Mouse (Mus musculus): ENCODE data around the gene Eml1. TPM values are rescaled to one million over a fixed set of nuclear protein-coding genes. Genes with fewer than 3 reads are reported as not detected.

Eml1 gene
- polyA plus RNA-seq, 1 experiment = not detected

DNA sequence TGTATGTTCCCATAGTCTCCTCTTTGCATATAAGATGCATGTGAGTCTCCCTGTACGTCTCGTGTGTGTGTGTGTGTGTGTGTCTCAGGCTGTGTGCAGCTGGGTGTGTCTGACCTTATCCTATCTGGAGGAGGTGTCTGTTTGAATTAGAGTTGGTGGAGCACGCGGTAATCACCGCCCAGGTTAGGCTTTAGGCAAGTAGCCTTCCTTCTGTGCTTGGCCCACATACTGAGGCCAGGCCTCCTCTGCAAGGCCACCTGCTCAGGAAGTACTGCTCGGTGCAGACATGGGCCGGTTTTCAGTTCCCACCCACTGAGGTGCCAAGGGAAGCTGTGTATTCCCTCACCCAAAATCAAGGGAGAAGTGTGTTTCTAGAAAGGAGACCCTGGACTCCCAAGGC lies 4.9 kb upstream of the Eml1 start:
- no peak overlapping the region for H3K4me3 ChIP-seq (ENCODE audit: insufficient read depth, low read depth, low read length)
- H3K27ac ChIP-seq (ENCODE audit: insufficient read depth, low read depth, low read length) = no peak overlapping the region
- WGBS = 59% methylated on average over 7 of the region's 7 CpGs
- TF ChIP-seq POLR2A (IDR thresholded peaks at IDR 0.05; ENCODE audit: insufficient read depth, low read depth, low read length) (no peak), CTCF (IDR thresholded peaks at IDR 0.05; ENCODE audit: insufficient read depth, low read depth, low read length) (no peak)
- peaks cover 3% of the 10 kb centered on the region for H3K4me1 ChIP-seq (ENCODE audit: control insufficient read depth, insufficient read depth, low read length)

DNA sequence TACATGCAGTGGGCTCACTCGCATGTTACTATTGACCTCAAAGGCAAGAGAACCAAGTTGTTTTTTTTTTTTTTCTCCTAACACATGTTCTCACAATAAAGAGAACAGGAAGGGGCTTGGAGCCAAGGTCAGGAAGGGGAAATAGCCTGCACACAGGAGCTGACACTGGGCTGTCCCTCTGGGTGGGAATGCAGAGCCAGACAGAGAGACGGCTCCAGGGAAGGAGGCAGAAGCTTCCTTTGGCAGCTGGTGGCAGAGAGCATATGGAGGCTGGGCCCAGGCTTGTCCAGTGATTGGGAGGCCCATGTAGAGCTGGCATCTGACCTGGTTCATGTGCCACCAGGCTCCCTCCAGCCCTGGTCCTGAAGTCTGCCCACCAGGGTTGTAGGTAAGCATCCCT lies 2.8 kb upstream of the Eml1 start:
- WGBS = 92% methylated on average over 2 of the region's 2 CpGs
- Histone ChIP-seq H3K4me1 (ENCODE audit: control insufficient read depth, insufficient read depth, low read length) (peaks cover 3% of the 10 kb centered on the region), H3K27ac (ENCODE audit: insufficient read depth, low read depth, low read length) (no peak overlapping the region), H3K4me3 (ENCODE audit: insufficient read depth, low read depth, low read length) (no peak overlapping the region)
- TF ChIP-seq CTCF (IDR thresholded peaks at IDR 0.05; ENCODE audit: insufficient read depth, low read depth, low read length) = no peak

DNA sequence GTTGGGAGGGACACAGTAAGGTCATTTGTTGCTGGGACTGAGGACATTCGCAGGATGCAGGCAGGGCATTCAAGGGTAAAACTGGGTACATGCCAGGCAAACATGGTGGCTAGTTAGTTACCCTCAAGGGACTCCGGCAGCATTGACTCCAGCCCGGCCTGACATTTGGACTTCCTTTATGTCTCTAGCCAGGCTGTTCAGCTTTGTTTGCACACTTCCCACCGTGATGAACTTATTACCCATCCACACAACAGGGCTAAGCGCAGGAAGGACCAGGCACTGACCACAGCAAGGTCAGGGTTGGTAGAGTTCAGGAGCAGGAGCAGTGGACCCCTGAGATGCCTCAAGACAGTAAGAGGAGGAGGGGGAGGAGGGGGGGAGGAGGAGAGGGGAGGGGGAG lies 1.8 kb upstream of the Eml1 start:
- H3K4me1 ChIP-seq (ENCODE audit: control insufficient read depth, insufficient read depth, low read length) = peaks cover 3% of the 10 kb centered on the region
- no peak overlapping the region for H3K4me3 ChIP-seq (ENCODE audit: insufficient read depth, low read depth, low read length)
- TF ChIP-seq CTCF (IDR thresholded peaks at IDR 0.05; ENCODE audit: insufficient read depth, low read depth, low read length) (no peak), POLR2A (IDR thresholded peaks at IDR 0.05; ENCODE audit: insufficient read depth, low read depth, low read length) (no peak)
- 60% methylated on average over 5 of the region's 5 CpGs for WGBS
- H3K27ac ChIP-seq (ENCODE audit: insufficient read depth, low read depth, low read length) = no peak overlapping the region

DNA sequence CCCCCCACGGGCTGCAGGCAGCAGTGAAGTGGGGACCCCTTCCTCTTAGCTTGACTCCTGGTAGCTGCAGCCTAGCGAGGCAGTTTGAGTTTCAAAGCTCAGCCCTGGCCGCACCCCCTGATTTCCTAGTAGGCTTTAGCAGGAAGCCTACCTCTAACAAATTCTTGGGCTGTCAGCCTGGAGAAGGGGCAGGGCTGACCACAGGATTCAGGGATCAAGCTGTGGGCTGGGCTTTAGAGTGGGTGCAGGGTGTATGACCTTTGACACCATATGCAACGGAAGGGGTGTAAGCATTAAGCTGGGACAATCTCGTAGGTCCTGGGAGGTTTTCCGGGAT lies 640 bp downstream of the Eml1 start:
- Histone ChIP-seq H3K4me3 (ENCODE audit: insufficient read depth, low read depth, low read length) (peak overlapping the region; percentile 3; the same call in 1 of the 2 replicates), H3K4me1 (ENCODE audit: control insufficient read depth, insufficient read depth, low read length) (no peaks in the 10 kb centered on the region), H3K27ac (ENCODE audit: insufficient read depth, low read depth, low read length) (no peak overlapping the region)
- no peak for TF ChIP-seq POLR2A (IDR thresholded peaks at IDR 0.05; ENCODE audit: insufficient read depth, low read depth, low read length)
- 86% methylated on average over 6 of the region's 6 CpGs for WGBS

DNA sequence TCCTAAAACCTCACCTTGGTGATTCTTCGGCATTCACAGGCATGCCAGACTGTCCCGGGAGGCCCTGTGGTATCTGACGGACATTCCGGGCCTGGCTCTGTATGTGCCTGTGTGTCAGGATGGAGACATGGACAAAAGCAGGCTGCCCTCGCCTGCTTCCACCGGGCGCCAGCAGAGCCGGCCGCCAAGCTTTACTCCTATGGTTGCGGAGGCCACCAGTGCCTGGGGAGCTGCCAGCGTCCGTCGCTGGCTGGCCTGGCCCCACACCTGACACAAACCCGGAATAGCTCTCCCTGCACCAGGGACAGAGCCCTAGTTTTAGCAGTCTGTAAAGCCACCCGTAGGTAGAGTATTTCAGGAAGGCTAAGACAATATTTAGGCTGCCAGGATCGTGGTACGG lies 1.5 kb downstream of the Eml1 start:
- no peak overlapping the region for H3K4me3 ChIP-seq (ENCODE audit: insufficient read depth, low read depth, low read length)
- H3K27ac ChIP-seq (ENCODE audit: insufficient read depth, low read depth, low read length) = no peak overlapping the region
- no peaks in the 10 kb centered on the region for H3K4me1 ChIP-seq (ENCODE audit: control insufficient read depth, insufficient read depth, low read length)
- TF ChIP-seq CTCF (IDR thresholded peaks at IDR 0.05; ENCODE audit: insufficient read depth, low read depth, low read length) (no peak), POLR2A (IDR thresholded peaks at IDR 0.05; ENCODE audit: insufficient read depth, low read depth, low read length) (no peak)
- WGBS = 73% methylated on average over 17 of the region's 17 CpGs

DNA sequence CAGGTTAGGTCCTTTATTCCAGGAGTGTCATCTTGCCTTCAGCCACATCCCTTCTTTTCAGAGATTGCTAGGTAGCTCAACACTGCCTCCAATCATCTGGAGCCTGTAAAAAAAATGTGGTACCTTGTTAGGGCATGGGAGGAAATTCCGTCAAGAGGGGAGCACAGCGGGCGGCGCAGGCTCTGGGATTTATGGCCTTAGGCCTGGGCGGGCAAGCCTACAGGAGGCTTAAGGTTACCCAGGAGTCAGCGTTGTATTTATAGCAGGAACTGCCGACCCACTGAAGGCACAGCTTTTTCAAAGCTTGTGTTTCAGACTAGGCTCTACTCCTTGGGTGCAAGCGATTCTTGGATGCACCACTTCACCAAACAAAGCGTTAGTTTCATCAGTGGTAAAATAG lies 2.9 kb downstream of the Eml1 start:
- no peak overlapping the region for H3K4me3 ChIP-seq (ENCODE audit: insufficient read depth, low read depth, low read length)
- TF ChIP-seq POLR2A (IDR thresholded peaks at IDR 0.05; ENCODE audit: insufficient read depth, low read depth, low read length) (no peak), CTCF (IDR thresholded peaks at IDR 0.05; ENCODE audit: insufficient read depth, low read depth, low read length) (no peak)
- H3K4me1 ChIP-seq (ENCODE audit: control insufficient read depth, insufficient read depth, low read length) = no peaks in the 10 kb centered on the region
- no peak overlapping the region for H3K27ac ChIP-seq (ENCODE audit: insufficient read depth, low read depth, low read length)
- WGBS = 91% methylated on average over 9 of the region's 9 CpGs

DNA sequence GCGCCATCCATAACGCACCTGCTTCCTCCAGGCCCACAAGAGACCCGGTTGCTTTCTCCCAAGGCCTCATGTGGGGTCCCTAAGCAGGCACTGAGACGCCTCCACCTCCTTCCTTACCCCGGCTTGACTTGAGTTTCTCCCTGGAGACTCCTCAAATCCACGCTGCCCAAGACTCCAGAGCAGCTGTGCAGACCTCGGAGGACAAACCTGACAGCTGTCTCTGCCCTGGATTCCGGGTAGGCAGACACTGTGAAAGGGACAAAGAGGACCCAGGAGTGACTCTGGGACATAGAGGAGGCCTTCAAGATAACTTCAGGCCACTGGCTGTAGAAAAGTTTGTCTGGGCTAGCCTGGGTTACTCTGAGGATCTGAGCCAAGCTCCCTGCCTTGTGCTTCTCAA lies 3.9 kb downstream of the Eml1 start:
- 93% methylated on average over 8 of the region's 8 CpGs for WGBS

DNA sequence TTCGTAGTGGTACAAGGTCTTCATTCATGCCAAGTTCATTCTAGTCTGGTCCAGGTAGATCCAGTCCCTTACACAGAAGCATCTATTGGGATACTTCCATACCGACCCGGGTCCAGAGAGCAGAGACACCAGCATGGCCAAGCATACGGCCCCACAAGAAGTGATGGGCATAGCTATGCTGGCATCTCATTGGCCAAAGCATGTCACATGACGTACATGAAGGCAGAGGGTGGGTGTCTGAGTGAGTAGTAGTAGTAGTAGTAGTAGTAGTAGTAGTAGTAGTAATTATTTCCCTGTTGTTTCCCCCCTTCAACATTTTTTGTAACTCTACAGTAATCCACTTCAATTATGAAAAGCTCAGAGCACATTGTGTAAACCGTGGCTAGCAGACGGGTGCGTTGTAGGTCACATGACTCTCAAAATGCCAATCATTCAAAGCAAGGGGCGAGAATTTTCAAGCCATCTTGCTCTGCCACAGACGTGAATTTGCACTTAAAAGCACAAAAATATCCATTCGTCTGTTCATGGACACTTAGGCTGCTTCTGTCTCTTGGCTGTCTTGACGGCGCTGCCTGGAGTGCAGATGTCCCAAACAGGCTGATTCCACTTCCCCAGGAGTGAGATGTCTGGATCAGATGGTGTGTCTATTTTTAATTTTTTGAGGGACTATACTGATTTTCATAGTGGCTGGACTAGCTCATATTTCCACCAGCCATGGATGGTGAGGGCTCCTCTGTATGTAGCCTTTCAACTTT lies 7.8 kb downstream of the Eml1 start:
- WGBS = 89% methylated on average over 13 of the region's 13 CpGs
- H3K4me3 ChIP-seq (ENCODE audit: insufficient read depth, low read depth, low read length) = no peak overlapping the region
- TF ChIP-seq POLR2A (IDR thresholded peaks at IDR 0.05; ENCODE audit: insufficient read depth, low read depth, low read length) (no peak), CTCF (IDR thresholded peaks at IDR 0.05; ENCODE audit: insufficient read depth, low read depth, low read length) (no peak)
- H3K4me1 ChIP-seq (ENCODE audit: control insufficient read depth, insufficient read depth, low read length) = no peaks in the 10 kb centered on the region
- H3K27ac ChIP-seq (ENCODE audit: insufficient read depth, low read depth, low read length) = no peak overlapping the region

More for the DNA sequence above, 3.9 kb downstream of the Eml1 start:
- no peak overlapping the region for H3K4me3 ChIP-seq (ENCODE audit: insufficient read depth, low read depth, low read length)
- no peaks in the 10 kb centered on the region for H3K4me1 ChIP-seq (ENCODE audit: control insufficient read depth, insufficient read depth, low read length)
- TF ChIP-seq CTCF (IDR thresholded peaks at IDR 0.05; ENCODE audit: insufficient read depth, low read depth, low read length) (no peak), POLR2A (IDR thresholded peaks at IDR 0.05; ENCODE audit: insufficient read depth, low read depth, low read length) (no peak)
- no peak overlapping the region for H3K27ac ChIP-seq (ENCODE audit: insufficient read depth, low read depth, low read length)

DNA sequence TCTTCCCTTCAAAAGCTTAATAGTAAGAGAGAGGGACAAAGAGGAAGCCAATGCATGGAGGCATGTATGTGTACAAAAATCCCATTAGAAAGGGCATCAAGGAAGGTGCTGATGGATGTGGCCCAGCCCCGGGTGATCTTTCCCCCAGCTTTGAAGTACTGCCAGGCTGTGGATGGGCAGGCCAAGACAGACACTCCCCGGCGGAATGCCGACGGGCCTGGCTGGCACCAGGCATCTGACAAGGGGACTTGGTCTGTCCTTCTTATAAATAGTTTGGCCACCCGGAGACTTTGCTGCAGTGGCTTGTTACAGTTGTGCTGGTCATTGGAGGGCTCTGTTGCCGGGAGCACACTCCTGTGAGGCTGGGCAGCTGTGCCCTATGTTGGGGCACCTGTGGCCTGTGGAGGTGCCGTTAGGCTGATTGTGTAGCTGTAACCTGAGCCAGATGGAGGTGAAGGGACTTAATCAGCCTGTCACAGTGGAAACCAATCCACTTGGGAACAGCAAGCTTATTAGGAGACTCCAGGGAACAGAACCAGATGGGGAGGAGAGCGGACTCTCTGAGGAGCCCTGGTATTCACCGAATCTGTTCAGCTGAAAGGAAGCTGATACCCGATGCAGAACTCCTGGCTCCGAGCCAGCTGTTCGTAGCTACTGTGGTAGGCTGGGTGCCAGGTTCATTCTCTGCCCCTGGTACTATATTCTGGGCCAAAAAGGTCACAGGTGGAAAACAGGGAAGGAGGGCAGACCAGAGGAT lies 15.9 kb downstream of the Eml1 start:
- TF ChIP-seq POLR2A (IDR thresholded peaks at IDR 0.05; ENCODE audit: insufficient read depth, low read depth, low read length) (no peak), CTCF (IDR thresholded peaks at IDR 0.05; ENCODE audit: insufficient read depth, low read depth, low read length) (no peak)
- H3K4me3 ChIP-seq (ENCODE audit: insufficient read depth, low read depth, low read length) = no peak overlapping the region

More for the DNA sequence above, 15.9 kb downstream of the Eml1 start:
- Histone ChIP-seq H3K4me1 (ENCODE audit: control insufficient read depth, insufficient read depth, low read length) (peaks cover 11% of the 10 kb centered on the region; the same call in 1 of the 2 replicates), H3K27ac (ENCODE audit: insufficient read depth, low read depth, low read length) (no peak overlapping the region)
- 34% methylated on average over 13 of the region's 13 CpGs for WGBS

Data from olfactory bulb, adult 2 months (tissue).